Mouse (Mus musculus): Measurements from ENCODE around the gene Kcnj9. TPM values are rescaled to one million over a fixed set of nuclear protein-coding genes. Genes with fewer than 3 reads are reported as not detected.

Kcnj9 gene
- not detected for total RNA-seq (2021)

DNA sequence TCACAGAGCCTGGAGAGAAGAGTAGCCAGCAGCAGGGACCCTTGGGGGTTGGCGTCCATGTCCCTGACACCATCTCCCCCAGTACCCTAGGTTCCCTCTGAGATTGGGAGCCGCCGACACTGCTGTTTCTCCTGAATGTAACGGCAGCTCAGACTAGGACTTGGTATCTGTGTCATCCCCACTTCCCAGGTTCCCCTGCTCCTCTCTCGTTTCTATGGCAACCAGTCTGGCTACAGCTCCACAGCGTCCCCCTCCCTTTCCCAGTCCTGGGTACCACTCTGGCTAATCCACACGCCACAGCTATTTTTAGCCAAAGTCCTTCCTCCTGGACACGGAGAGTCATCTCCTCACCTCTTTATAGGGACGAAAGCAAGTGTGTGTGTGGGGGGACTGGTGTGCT is at the start of gene Kcnj9:
Gene Kcnj9 (minus strand): TSS at position 188 of the 400 bp plus-strand sequence.
- intact Hi-C loops (cut with DNase I): no loop called here
- no peak for DNase-seq

DNA sequence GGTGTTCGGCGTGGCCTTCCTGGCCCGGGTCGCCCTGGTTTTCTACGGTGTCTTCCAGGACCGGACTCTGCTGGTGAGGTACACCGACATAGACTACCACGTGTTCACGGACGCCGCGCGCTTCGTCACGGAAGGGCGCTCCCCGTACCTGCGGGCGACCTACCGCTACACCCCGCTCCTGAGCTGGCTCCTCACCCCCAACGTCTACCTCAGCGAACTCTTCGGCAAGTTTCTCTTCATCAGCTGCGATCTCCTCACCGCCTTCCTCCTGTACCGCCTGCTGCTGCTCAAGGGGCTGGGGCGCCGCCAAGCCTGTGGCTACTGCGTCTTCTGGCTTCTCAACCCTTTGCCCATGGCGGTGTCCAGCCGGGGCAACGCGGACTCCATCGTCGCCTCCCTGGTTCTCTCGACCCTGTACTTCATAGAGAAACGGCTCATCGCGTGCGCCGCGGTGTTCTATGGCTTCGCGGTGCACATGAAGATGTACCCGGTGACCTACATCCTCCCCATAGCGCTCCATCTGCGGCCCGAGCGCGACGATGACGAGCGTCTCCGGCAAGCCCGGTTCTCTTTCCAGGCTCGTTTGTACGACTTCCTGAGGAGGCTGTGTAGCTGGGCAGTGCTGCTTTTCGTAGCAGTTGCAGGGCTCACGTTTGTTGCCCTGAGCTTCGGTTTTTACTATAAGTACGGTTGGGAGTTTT is 47.8 kb upstream of the Kcnj9 start:
- intact Hi-C loops (cut with DNase I): no loop called here
- peak; percentile 28 to 50 for DNase-seq

GRCm38 (mm10) chr1:172376198-172376667 is 47.1 kb upstream of the Kcnj9 start, which contains the start of gene Pigm:
Gene Pigm (plus strand): TSS chr1:172376546.
- intact Hi-C loops (cut with DNase I): no loop called here
- peak; percentile 99 for DNase-seq

DNA sequence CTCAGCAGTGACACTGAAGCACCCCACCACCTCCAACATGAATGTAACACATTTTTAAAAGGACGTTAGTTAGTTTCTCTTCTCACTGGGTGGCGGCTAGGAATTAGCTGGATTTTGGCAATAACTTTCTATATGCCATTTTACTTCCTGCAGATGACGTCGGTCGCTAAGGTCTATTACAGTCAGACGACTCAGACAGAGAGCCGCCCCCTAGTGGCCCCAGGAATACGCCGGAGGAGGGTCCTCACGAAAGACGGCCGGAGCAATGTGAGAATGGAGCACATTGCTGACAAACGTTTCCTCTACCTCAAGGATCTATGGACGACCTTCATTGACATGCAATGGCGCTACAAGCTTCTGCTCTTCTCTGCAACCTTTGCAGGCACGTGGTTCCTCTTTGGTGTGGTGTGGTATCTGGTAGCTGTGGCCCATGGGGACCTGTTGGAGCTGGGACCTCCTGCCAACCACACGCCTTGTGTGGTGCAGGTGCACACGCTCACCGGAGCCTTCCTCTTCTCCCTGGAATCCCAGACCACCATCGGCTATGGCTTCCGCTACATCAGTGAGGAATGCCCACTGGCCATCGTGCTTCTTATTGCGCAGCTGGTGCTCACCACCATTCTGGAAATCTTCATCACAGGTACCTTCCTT is 39.8 kb upstream of the Kcnj9 start:
- intact Hi-C loops (cut with DNase I): no loop called here
- peak; percentile 41 to 65 for DNase-seq

- intact Hi-C loops (cut with DNase I): no loop called here
- DNase-seq: peak; percentile 51 to 76
These were observed 35.6 kb upstream of the Kcnj9 start for GRCm38 (mm10) chr1:172364684-172365083.

GRCm38 (mm10) chr1:172358341-172358740 is 29.2 kb upstream of the Kcnj9 start:
- intact Hi-C loops (cut with DNase I): no loop called here
- DNase-seq: no peak

DNA sequence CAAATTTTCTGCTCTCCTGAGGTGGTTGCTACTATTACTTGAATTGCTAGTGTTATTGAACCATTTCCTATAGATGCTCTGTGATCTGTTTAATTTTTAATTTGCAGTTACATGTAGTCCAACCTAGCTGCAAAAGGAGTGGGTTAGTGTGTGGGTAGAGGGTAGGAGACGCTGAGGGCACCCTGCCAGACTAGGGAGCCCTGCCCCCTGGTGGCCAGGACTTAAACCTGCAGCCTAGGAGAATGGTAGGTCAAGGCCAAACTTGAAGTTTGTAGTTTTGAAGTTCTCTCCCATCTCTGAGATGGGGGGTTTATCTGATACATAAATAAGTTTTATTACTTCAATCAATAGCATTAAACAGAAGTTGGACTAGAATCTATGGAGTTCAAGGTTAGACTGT is 28.4 kb upstream of the Kcnj9 start:
- peak; percentile 58 to 75 for DNase-seq
- intact Hi-C loops (cut with DNase I): loop anchor here (1.0 to 2.0 kb wide), 2 partner anchors 31 to 310 kb away; no protein-coding TSS in a partner anchor

GRCm38 (mm10) chr1:172355336-172355735 is 26.2 kb upstream of the Kcnj9 start:
- DNase-seq: no peak
- intact Hi-C loops (cut with DNase I): no loop called here

DNA sequence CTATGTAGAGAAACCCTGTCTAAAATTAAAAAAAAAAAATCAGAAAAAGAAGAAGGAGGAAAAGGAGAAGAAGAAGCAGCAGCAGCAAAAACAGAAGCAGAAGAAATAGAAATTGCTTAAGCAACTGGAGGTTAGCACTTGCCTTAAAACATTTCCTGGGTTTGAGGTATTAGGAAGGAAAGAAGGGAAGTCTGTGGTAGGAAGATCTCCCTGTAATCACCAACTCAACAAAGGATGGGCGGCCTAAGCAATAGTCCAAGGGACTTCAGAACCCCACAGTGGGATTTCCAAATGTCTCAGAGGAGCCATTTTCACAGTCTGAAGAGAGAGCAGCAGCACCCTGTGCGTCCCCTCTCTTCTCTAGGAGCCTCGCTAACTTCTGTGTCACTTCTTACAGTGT is 23.3 kb upstream of the Kcnj9 start:
- no peak for DNase-seq
- intact Hi-C loops (cut with DNase I): no loop called here

- intact Hi-C loops (cut with DNase I): no loop called here
These were observed 22.9 kb upstream of the Kcnj9 start for GRCm38 (mm10) chr1:172352001-172352400.

GRCm38 (mm10) chr1:172349916-172350812 is 21.0 kb upstream of the Kcnj9 start:
- no peak for DNase-seq
- intact Hi-C loops (cut with DNase I): no loop called here

More at GRCm38 (mm10) chr1:172352001-172352400, 22.9 kb upstream of the Kcnj9 start:
- DNase-seq: no peak

DNA sequence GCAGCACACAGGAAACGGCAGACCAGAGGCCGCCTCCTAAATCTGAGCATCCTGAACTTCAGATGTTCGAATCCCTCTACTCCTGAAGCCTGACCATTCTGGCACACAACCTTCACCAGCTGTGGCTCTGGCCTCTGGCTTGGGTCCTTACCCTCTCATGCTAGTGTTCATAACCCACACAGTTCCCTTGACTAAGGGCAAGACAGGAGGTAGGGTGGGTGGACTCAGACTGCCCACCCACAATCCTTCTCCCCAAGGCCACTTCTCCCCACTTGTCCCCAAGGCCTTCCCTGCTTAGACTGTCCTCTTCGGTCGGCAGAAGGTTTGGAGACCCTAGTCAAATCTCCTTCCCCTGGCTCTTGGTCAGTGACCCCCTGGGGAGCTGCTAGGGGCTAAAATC is 20.4 kb upstream of the Kcnj9 start:
- DNase-seq: no peak
- intact Hi-C loops (cut with DNase I): no loop called here

DNA sequence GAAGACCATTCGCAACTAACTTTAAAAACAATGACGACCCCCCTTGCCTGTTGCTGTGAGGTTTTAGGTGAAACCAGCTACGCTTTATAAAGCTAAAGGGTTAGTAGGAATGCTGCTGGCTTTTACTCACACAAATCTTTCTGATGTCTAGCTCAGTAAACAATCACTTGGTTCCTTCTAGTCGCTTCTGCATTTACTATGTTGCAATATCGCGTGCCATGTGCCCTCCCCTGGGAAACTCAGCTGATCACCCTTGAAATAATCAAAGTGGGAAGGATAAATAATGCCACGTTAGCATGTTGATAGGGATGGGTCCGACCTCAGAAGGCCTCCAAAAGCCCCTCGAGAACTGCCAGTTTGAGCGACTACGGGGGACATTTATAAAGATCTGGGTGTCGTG is 18.3 kb upstream of the Kcnj9 start:
- DNase-seq: no peak
- intact Hi-C loops (cut with DNase I): no loop called here

GRCm38 (mm10) chr1:172346707-172347106 is 17.6 kb upstream of the Kcnj9 start:
- intact Hi-C loops (cut with DNase I): no loop called here
- no peak for DNase-seq

- intact Hi-C loops (cut with DNase I): no loop called here
- no peak for DNase-seq
These were observed 15.7 kb upstream of the Kcnj9 start for GRCm38 (mm10) chr1:172344820-172345219.

- intact Hi-C loops (cut with DNase I): no loop called here
These were observed 14.8 kb upstream of the Kcnj9 start for GRCm38 (mm10) chr1:172343914-172344313.

GRCm38 (mm10) chr1:172342729-172343128 is 13.6 kb upstream of the Kcnj9 start:
- no peak for DNase-seq
- intact Hi-C loops (cut with DNase I): no loop called here

More at GRCm38 (mm10) chr1:172343914-172344313, 14.8 kb upstream of the Kcnj9 start:
- no peak for DNase-seq

DNA sequence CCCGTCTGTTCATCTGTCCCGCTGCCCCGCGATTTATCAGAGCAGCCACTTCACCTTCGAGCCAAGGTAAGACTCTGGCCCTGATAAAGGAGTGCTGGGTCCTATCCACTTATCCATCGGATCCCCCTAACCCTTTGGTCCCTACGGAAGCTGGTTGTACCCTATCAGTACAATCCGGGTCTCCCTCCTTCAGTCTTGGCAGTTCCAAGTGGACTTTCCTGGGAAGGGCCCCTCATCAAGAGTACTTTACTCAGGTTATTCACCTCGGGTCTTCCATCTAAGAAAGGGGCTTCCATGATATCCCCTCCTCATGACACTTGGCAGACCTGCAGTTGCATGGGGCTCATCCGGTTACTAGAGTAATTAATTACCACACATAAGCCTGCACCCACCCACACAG is 12.3 kb upstream of the Kcnj9 start:
- DNase-seq: no peak
- intact Hi-C loops (cut with DNase I): no loop called here

- DNase-seq: peak; percentile 59 to 65
These were observed 11.7 kb upstream of the Kcnj9 start, which contains the start of gene Kcnj10 for GRCm38 (mm10) chr1:172340729-172341321. Gene Kcnj10 (plus strand): TSS chr1:172341210.

GRCm38 (mm10) chr1:172337411-172338185 is 8.5 kb upstream of the Kcnj9 start:
- no peak for DNase-seq
- intact Hi-C loops (cut with DNase I): no loop called here

More at GRCm38 (mm10) chr1:172340729-172341321, 11.7 kb upstream of the Kcnj9 start, which contains the start of gene Kcnj10:
- intact Hi-C loops (cut with DNase I): no loop called here
